Mouse (Mus musculus) erythroid progenitor cell, adult 5-6 weeks (primary cell): ENCODE measurements around the gene Satb2. TPM values are rescaled to one million over a fixed set of nuclear protein-coding genes. Genes with fewer than 3 reads are reported as not detected.

Source experiments
- ATAC-seq: replicated peaks from 2 replicates; pipeline ENCODE4 v1.8.0; 2016; ENCODE audit warnings: moderate number of reproducible peaks, mild to moderate bottlenecking, moderate TSS enrichment, inconsistent platforms; ENCODE audit not compliant: poor library complexity, low FRiP score, severe bottlenecking
- total RNA-seq, 2 experiments: library from RNA; stranded (forward) in 1 of 2; stranded (reverse) in 1 of 2; fragments of 150-400 nt in 1 of 2; fragments of 186-747, 209-891 nt in 1 of 2; gene quantifications; 2 replicates each; pipeline versions ENCODE4 v1.2.3 to v1.2.4; 2015 to 2017; ENCODE audit warnings: low replicate concordance in 2 of 2

Gene Satb2
- total RNA-seq, 2 experiments from 2014 or later = 0.08 TPM; not detected in 1

- no peak for ATAC-seq
Measured at GRCm38 (mm10) chr1:56939432-56939831, 39.0 kb downstream of the Satb2 start.

GRCm38 (mm10) chr1:56938432-56938831, 40.0 kb downstream of the Satb2 start:
- ATAC-seq = no peak

GRCm38 (mm10) chr1:56936554-56936953, 41.9 kb downstream of the Satb2 start:
- no peak for ATAC-seq

- no peak for ATAC-seq
Measured at GRCm38 (mm10) chr1:56933821-56934220, 44.6 kb downstream of the Satb2 start.

- ATAC-seq = no peak
Measured at GRCm38 (mm10) chr1:56930096-56930495, 48.4 kb downstream of the Satb2 start.

GRCm38 (mm10) chr1:56928731-56929130, 49.7 kb downstream of the Satb2 start:
- no peak for ATAC-seq

GRCm38 (mm10) chr1:56920472-56920871, 58.0 kb downstream of the Satb2 start:
- no peak for ATAC-seq

GRCm38 (mm10) chr1:56914279-56914678, 64.2 kb downstream of the Satb2 start:
- no peak for ATAC-seq

GRCm38 (mm10) chr1:56900706-56901287, 77.7 kb downstream of the Satb2 start:
- no peak for ATAC-seq

- no peak for ATAC-seq
Measured at GRCm38 (mm10) chr1:56900187-56900586, 78.3 kb downstream of the Satb2 start.

- no peak for ATAC-seq
Measured at GRCm38 (mm10) chr1:56898606-56899396, 79.6 kb downstream of the Satb2 start.

- ATAC-seq = no peak
Measured at GRCm38 (mm10) chr1:56897492-56898180, 80.8 kb downstream of the Satb2 start.

GRCm38 (mm10) chr1:56896670-56897069, 81.8 kb downstream of the Satb2 start:
- ATAC-seq = no peak

GRCm38 (mm10) chr1:56892766-56893165, 85.7 kb downstream of the Satb2 start:
- ATAC-seq = no peak

- no peak for ATAC-seq
Measured at GRCm38 (mm10) chr1:56888939-56889338, 89.5 kb downstream of the Satb2 start.

- no peak for ATAC-seq
Measured at GRCm38 (mm10) chr1:56887524-56887923, 90.9 kb downstream of the Satb2 start.

GRCm38 (mm10) chr1:56871485-56871884, 107.0 kb downstream of the Satb2 start:
- no peak for ATAC-seq

- ATAC-seq = no peak
Measured at GRCm38 (mm10) chr1:56865246-56865645, 113.2 kb downstream of the Satb2 start.

GRCm38 (mm10) chr1:56862799-56863198, 115.7 kb downstream of the Satb2 start:
- ATAC-seq = no peak

- no peak for ATAC-seq
Measured at GRCm38 (mm10) chr1:56857202-56857601, 121.2 kb downstream of the Satb2 start.

GRCm38 (mm10) chr1:56850446-56850845, 128.0 kb downstream of the Satb2 start:
- ATAC-seq = no peak
